Mouse (Mus musculus) ovary, adult 2 months (tissue): Measurements from ENCODE around the gene Abcb1a. TPM values are rescaled to one million over a fixed set of nuclear protein-coding genes. Genes with fewer than 3 reads are reported as not detected.

Experiments used
- polyA plus RNA-seq: library from polyadenylated mRNA; depleted of rRNA; stranded (reverse); fragments of >200 nt; gene quantifications from 2 replicates; pipeline ENCODE4 v1.2.3, GENCODE M21; 2012; rRNA removed

Gene Abcb1a
- polyA plus RNA-seq: 7.1 and 8.9 TPM in 2 replicates

GRCm38 (mm10) chr5:8659911-8660737 lies at the start of gene Abcb1a:
Gene Abcb1a (plus strand): TSS chr5:8660077.

DNA sequence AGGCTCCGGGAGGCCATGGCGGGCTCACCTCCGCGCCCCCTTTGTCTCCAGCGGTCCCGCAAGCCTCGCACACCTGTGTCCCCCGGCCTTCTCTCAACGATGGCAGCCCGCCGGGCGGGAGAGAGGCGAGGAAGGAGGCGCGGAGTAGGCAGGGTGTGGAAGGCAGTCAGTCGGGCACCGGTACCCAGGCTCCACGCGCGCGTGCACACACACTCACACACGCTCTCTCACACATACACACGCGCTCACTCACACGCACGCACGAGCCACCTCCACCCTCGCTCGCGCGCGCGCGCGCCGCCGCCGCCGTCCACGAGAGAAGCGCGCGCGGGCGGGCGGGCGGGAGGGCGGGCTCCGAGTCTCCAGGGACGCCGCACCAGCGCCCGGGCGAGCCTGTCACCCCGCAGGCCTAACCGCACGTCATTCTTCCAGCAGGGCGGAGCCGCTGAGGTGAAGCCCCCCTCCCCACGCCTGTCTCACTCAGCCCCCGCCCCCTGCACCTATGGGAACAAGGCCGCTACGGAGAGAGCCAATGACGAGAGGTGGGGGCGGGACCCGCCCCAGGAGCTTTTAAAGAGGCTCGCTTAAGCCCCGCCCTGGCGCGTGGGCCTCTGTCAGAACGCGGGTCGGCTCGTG lies 37.2 kb upstream of the Abcb1a start, which contains the start of gene Rundc3b:
TSS of gene Rundc3b (minus strand) at position 357 of the 636 bp plus-strand sequence.

Other genes with a start within 250 kb of the Abcb1a start
- 5.5 and 7.6 TPM in 2 replicates for gene Dbf4, start 237.4 kb upstream of the Abcb1a start, polyA plus RNA-seq
- 1.3 and 1.4 TPM in 2 replicates for gene Slc25a40, start 237.2 kb upstream of the Abcb1a start, polyA plus RNA-seq
- 0.90 and 1.1 TPM in 2 replicates for gene Rundc3b, start 37.1 kb upstream of the Abcb1a start, polyA plus RNA-seq
- gene Abcb1b, start 138.1 kb downstream of the Abcb1a start, polyA plus RNA-seq: 6.4 and 9.2 TPM in 2 replicates
- 0.25 and 0.27 TPM in 2 replicates for gene Abcb4, start 233.6 kb downstream of the Abcb1a start, polyA plus RNA-seq